Mouse (Mus musculus): ENCODE results near the gene Med17. TPM values are rescaled to one million over a fixed set of nuclear protein-coding genes. Genes with fewer than 3 reads are reported as not detected.

The Med17 gene
- polyA plus RNA-seq, 1 experiment from 2014 or later: 20.6 TPM

DNA sequence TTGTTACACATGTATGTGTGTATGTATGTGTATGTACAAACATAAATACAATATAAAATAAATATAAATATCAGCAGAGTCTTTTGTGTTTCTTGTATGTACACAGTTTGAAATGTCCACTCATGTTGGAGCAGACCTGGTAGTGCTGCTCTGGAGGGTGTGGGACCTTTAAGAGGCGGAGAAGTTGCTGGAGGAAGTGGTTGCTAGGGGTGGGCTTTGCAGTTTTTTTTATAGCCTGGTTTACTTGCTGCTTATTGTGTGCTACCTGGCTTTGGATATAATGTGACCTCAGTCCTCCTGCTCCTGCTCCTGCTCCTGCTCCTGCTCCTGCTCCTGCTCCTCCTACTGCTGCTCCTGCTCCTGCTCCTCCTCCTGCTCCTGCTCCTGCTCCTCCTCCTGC is 46.1 kb downstream of the Med17 start:
- 92% methylated on average over 1 of the region's 1 CpGs for WGBS

DNA sequence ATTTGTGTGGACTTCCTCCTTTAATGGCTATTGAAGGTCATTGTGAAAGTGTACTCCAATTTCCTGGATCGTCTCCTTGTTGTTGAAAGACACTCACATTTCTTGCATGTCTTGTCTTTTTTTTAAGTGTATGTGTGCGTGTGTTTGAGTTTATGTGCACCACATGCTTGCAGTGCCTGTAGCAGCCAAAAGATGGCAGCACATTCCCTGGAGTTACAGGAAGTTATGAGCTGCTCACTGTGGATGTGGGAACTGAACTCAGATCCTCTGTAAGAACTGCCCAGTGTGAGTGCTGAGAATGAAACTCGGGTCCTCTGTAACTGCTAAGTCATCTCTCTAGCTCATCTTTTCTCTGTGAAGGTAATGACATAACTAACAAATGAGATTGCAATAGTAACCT is 47.3 kb downstream of the Med17 start:
- Histone ChIP-seq H3K9me3 (replicated peaks) (0 out of 2 replicates have a peak, but pooled peaks cover 3% of the 10 kb centered on the region), H3K27me3 (replicated peaks) (no peaks in the 10 kb centered on the region), H3K4me2 (no peak overlapping the region), H3K4me3 (no peak overlapping the region), H3K9ac (no peak overlapping the region), H3K36me3 (no peaks in the 10 kb centered on the region), H3K27ac (ENCODE audit: poor library complexity, severe bottlenecking) (no peak overlapping the region), H3K4me1 (replicated peaks) (0 out of 2 replicates have a peak, but pooled peaks cover 2% of the 10 kb centered on the region)
- 76% methylated on average over 3 of the region's 3 CpGs for WGBS
- ATAC-seq (ENCODE audit: insufficient number of reproducible peaks, low FRiP score): no peak

More for the DNA sequence above, 46.1 kb downstream of the Med17 start:
- no peak overlapping the region for H3K9ac ChIP-seq
- 0 out of 2 replicates have a peak, but pooled peaks cover 3% of the 10 kb centered on the region for H3K9me3 ChIP-seq (replicated peaks)
- no peak overlapping the region for H3K4me2 ChIP-seq
- H3K36me3 ChIP-seq: no peaks in the 10 kb centered on the region
- ATAC-seq (ENCODE audit: insufficient number of reproducible peaks, low FRiP score): no peak
- H3K27ac ChIP-seq (ENCODE audit: poor library complexity, severe bottlenecking): no peak overlapping the region
- H3K27me3 ChIP-seq (replicated peaks): no peaks in the 10 kb centered on the region
- H3K4me1 ChIP-seq (replicated peaks): peaks cover 12% of the 10 kb centered on the region
- H3K4me3 ChIP-seq: no peak overlapping the region

DNA sequence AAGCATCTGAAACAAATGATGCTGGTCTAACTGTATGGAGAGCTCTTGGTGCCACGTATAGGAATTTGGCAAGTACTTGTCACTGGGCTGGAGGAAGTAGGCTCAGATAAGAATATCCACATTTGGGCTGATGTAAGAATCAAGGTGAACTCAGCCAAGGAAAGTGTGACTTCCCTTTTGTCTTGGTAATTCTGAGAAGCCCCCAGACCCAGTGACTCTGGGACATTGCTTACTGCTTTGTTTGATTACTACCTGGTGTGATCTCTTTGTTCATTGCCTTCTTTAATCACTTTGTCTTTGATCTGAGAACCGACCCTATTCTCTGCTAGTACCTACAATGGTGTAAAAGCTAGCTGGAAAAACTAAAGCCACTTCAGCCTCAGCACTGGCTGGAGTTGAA is 54.8 kb downstream of the Med17 start:
- H3K4me2 ChIP-seq: no peak overlapping the region
- H3K4me1 ChIP-seq (replicated peaks): no peaks in the 10 kb centered on the region
- H3K4me3 ChIP-seq: no peak overlapping the region
- no peak for ATAC-seq (ENCODE audit: insufficient number of reproducible peaks, low FRiP score)
- no peaks in the 10 kb centered on the region for H3K36me3 ChIP-seq
- 27% methylated on average over 2 of the region's 2 CpGs for WGBS
- H3K9me3 ChIP-seq (replicated peaks): peaks cover 4% of the 10 kb centered on the region
- no peak overlapping the region for H3K9ac ChIP-seq
- H3K27ac ChIP-seq (ENCODE audit: poor library complexity, severe bottlenecking): no peak overlapping the region
- no peaks in the 10 kb centered on the region for H3K27me3 ChIP-seq (replicated peaks)

DNA sequence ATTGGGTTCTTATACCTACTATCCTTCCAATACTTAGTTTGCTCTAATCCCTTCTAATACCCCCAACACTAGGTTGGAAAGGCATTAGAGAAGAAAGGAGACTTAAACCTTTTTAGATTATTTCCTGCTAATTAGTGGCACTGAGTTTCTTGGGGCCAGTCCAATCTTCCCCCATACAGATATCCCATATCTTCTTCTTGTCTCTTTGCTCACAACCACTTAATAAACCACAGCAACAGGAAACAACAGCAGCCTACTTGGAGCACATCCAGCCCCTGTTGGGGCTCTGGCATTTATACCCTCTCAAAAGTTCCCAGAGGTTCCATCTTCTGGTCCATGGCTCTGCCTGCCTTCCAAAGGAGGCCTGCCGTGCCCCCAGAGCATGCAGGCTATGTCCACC is 66.0 kb downstream of the Med17 start:
- no peaks in the 10 kb centered on the region for H3K4me1 ChIP-seq (replicated peaks)
- ATAC-seq (ENCODE audit: insufficient number of reproducible peaks, low FRiP score): no peak
- H3K9ac ChIP-seq: no peak overlapping the region
- no peaks in the 10 kb centered on the region for H3K36me3 ChIP-seq
- H3K4me3 ChIP-seq: no peak overlapping the region
- H3K4me2 ChIP-seq: no peak overlapping the region
- H3K27me3 ChIP-seq (replicated peaks): no peaks in the 10 kb centered on the region
- WGBS: 66% methylated on average over 1 of the region's 1 CpGs
- H3K27ac ChIP-seq (ENCODE audit: poor library complexity, severe bottlenecking): no peak overlapping the region
- no peaks in the 10 kb centered on the region for H3K9me3 ChIP-seq (replicated peaks)

DNA sequence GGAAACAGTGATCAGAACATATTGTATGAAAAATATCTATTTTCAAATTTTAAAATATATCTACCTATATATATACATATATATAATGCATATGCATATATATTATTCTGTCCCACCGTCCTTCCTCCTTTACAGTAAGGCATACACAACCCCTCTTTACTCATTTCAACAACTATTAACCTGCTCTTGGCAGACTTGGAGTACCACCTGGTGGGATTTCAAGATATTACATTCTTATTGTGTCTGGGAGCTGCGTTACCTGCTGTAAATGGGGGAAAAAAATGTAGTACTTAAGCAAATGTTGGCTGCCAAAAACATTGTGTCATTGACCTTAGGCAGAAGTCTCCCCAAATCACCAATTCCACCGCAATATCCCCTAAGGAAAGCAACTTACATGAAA is 67.9 kb downstream of the Med17 start:
- WGBS: 68% methylated on average over 3 of the region's 3 CpGs
- ATAC-seq (ENCODE audit: insufficient number of reproducible peaks, low FRiP score): no peak

More for the DNA sequence above, 67.9 kb downstream of the Med17 start:
- Histone ChIP-seq H3K9me3 (replicated peaks) (no peaks in the 10 kb centered on the region), H3K4me3 (no peak overlapping the region), H3K9ac (no peak overlapping the region), H3K4me1 (replicated peaks) (no peaks in the 10 kb centered on the region), H3K4me2 (no peak overlapping the region), H3K36me3 (no peaks in the 10 kb centered on the region), H3K27me3 (replicated peaks) (no peaks in the 10 kb centered on the region), H3K27ac (ENCODE audit: poor library complexity, severe bottlenecking) (no peak overlapping the region)

Small RNAs within 50 kb of the gene (microRNA-seq; reads per million reads assigned to microRNA genes)
- gene Gm49349 (not detected), gene mmu-mir-7650 (not detected)

Other genes starting within 250 kb of the Med17 start
- gene Panx1, start 234.5 kb downstream of the Med17 start, polyA plus RNA-seq (2016; fragmentation: Nextera tagmentation; extraction: Ambion mirVana): 25.6 and 26.1 TPM in 2 replicates
- gene Hephl1, start 167.8 kb downstream of the Med17 start, polyA plus RNA-seq (2016; fragmentation: Nextera tagmentation; extraction: Ambion mirVana): not detected in 2 replicates
- 3.0 and 3.9 TPM in 2 replicates for gene Vstm5, start 40.9 kb downstream of the Med17 start, polyA plus RNA-seq (2016; fragmentation: Nextera tagmentation; extraction: Ambion mirVana)
- gene Taf1d, start 26.3 kb upstream of the Med17 start, polyA plus RNA-seq (2016; fragmentation: Nextera tagmentation; extraction: Ambion mirVana): 44.8 and 48.2 TPM in 2 replicates
- gene 4931406C07Rik, start 26.5 kb upstream of the Med17 start, polyA plus RNA-seq (2016; fragmentation: Nextera tagmentation; extraction: Ambion mirVana): 6.2 and 6.3 TPM in 2 replicates
- gene Cep295, start 77.9 kb upstream of the Med17 start, polyA plus RNA-seq (2016; fragmentation: Nextera tagmentation; extraction: Ambion mirVana): 14.8 and 15.5 TPM in 2 replicates
- gene Smco4, start 213.5 kb upstream of the Med17 start, polyA plus RNA-seq (2016; fragmentation: Nextera tagmentation; extraction: Ambion mirVana): 0.91 and 1.9 TPM in 2 replicates

Data from heart, embryonic 12.5 days (tissue).